Mouse (Mus musculus) left cerebral cortex, adult 11 months (tissue): ENCODE measurements around the gene Tpk1.
A peak's percentile ranks its signal among the peaks of the same experiment; 100 is the strongest.

Experiments used
- DNase-seq: peaks from one replicate; pipeline ENCODE4 v3.0.0; 2022; ENCODE audit warnings: low spot score

The Tpk1 gene

GRCm38 (mm10) chr6:43435987-43436541, 230.0 kb downstream of the Tpk1 start:
- DNase-seq: no peak

- no peak for DNase-seq
Observed at GRCm38 (mm10) chr6:43434365-43434764, 231.7 kb downstream of the Tpk1 start.

GRCm38 (mm10) chr6:43424978-43425377, 241.1 kb downstream of the Tpk1 start:
- no peak for DNase-seq

GRCm38 (mm10) chr6:43420358-43420979, 245.6 kb downstream of the Tpk1 start:
- DNase-seq: no peak

- DNase-seq: no peak
Observed at GRCm38 (mm10) chr6:43408949-43409348, 257.1 kb downstream of the Tpk1 start.

DNA sequence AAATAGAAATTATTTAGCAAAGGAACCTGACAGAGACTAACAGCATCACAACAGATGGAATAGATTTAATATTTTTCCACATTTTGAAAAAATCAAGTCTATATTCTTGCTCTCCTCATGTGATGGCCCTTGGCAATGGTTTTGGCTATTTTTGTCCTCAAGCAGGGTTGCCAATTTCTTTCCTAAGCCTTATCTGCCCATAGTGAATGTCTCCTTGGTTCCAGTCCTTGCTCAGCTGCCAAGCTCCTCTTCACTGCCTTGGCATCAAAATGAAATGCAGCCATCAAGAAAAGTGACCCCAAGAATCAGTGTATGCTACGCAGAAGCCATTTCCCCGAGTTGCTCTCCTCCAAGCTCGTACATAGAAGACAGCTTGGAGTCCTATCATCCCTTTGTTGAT, 263.0 kb downstream of the Tpk1 start:
- no peak for DNase-seq

GRCm38 (mm10) chr6:43402219-43402997, 263.7 kb downstream of the Tpk1 start:
- DNase-seq: no peak

DNA sequence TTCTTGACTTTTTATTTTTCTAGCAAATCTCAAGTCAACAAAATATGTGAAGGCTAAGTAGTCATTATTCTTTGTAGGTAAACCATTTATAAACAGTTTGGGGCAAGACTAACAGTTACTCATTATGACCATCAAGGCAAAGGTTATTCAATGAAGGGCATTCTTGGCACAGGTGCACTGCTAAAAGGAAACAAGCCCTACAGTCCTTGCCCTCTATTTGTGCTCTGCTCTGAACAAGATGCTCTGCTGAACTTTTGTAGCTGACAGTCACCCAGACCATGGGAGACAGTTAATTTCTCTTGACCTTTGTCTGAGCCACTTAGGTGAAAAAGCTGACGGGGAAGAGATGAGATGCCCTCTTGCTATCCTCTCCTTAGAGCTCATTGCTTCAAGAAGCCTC, 269.7 kb downstream of the Tpk1 start:
- DNase-seq: no peak

- DNase-seq: peak; percentile 29
Observed at GRCm38 (mm10) chr6:43395538-43395937, 270.5 kb downstream of the Tpk1 start.

GRCm38 (mm10) chr6:43391358-43391757, 274.7 kb downstream of the Tpk1 start:
- DNase-seq: no peak

DNA sequence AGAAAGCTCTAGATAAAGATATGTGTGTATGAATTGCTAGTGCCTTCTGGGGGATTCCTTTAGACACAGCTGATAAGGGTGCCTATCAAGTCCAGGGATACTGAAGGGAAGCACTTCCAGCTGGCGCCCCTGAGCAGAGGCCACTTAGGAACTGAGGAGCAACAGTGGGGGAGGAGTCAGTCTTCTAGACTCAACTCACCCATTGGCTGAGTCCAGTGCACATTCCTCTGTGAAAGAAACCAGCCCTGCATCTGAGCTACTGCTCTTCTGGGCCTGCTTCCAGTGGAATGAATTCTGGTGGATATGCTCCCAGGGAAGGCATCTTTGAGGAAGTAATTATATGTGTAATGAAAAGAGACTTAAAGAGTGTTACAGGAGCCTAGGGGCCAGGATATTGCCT, 278.8 kb downstream of the Tpk1 start:
- DNase-seq: no peak

- DNase-seq: no peak
Observed at GRCm38 (mm10) chr6:43384841-43385240, 281.2 kb downstream of the Tpk1 start.

GRCm38 (mm10) chr6:43384304-43384703, 281.8 kb downstream of the Tpk1 start:
- no peak for DNase-seq

DNA sequence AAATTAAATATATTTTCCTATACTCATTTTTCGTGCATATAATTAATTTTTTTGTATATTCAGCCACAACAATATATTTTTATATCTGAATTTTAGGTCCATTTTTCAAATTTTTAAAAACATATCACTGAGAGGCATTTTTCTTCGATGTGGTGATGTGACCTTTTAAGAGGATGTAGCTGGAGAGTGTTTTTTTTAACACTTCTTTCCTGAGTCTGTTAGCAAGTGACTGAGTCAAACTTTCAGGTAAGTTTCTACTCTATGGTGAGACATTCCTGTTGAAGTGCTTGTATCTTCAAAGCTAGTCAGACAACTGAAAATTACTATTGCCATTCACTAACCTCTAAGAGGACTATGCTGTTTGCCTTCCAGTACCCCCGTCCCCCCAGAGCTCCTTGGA, 283.3 kb downstream of the Tpk1 start:
- DNase-seq: no peak

DNA sequence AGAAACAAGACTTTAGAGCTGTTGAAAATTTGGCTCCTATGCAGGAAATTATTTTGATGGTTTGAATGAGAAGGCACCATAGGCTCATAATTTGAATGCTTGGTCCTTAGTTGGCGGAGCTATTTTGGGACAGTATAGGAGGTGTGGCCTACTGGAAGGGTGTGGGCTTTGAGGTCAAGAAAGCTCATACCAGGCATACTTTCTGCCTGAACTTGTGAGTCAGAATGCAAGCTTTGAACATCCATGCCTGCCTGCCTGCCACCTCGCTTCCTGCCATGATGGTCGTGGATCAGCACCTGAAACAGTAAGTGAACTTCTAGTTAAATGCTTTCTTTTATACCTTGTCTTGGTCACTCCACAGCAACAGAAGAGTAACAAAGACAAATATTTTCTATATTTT, 283.8 kb downstream of the Tpk1 start:
- DNase-seq: no peak

- no peak for DNase-seq
Observed at GRCm38 (mm10) chr6:43373206-43373605, 292.9 kb downstream of the Tpk1 start.

DNA sequence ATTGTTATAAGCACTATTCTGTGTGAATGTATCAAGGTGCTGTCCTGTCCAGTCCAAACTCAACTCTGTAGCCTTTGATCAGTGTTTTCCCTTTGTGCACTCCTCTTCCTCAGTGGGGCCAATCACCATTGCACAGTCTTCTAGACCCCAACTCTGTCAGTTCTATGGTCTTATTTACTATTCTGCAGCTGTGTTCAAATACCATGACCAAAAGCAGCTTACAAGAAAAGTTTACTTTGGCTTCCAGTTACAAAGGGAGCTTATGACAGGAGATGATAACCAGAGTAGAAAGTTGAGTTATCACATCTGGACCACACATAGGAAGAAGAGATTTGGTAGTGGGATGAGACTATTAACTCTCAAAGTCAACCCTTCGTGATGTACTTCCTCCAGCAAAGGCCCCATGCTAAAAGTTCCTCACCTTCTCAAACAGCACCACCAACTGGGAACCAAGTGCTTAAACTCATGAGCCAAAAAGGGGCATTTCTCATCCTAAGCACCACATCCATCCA, 298.6 kb downstream of the Tpk1 start:
- no peak for DNase-seq

GRCm38 (mm10) chr6:43366952-43367351, 299.1 kb downstream of the Tpk1 start:
- DNase-seq: no peak

DNA sequence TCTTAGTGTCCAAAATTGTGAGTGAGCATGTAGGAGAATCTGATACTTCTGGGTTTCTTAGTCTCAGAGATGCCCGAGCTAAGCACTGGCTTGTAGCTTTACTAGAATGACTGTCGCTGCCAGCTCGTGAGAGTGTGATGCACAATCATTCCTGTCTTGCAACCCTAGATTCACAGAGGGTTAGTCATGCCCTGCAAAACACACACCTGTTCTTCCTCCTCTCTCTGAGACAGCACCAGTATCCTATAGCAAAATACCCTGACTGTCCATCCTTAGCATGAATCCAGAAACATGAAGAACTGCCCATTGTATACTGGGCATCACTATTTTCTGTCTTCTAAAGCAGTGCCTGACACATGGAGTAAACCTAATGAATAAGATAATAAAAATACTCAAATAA, 302.2 kb downstream of the Tpk1 start:
- no peak for DNase-seq

- peak; percentile 7 for DNase-seq
Observed at GRCm38 (mm10) chr6:43363291-43363820, 302.7 kb downstream of the Tpk1 start.

- no peak for DNase-seq
Observed at GRCm38 (mm10) chr6:43361248-43361647, 304.8 kb downstream of the Tpk1 start.

DNA sequence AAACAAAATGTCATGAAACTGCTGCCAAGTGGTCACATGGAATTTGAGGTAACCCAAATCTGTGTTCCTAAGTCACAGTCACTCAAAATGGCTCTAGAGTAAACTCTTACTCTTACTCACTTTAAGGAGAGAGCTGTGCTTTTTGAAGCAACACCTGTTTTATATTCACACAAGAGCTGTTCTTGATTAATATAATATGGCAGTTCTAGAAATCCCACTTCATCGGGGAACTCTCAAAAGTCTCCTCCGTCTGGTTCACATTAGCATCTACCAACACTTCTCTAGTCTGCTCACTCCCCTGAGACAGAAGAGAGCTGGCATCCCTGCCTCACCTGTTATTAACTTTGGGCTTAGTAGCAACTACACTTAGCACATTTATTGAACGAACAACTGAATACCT, 305.9 kb downstream of the Tpk1 start:
- no peak for DNase-seq
